Mouse (Mus musculus) lung, embryonic 16.5 days (tissue): ENCODE measurements at regions not wholly inside any gene's neighbourhood (a gene's known extent, or its start where the extent isn't known, plus 50 kb on each side); places are given as distances from the start of the nearest gene placed in this dataset.

Experiments used
- ATAC-seq: fragments of 200-750 bp; cut with Nextera tagmentation; 2 replicates; pipeline ENCODE4 v1.8.0; 2017; ENCODE audit warnings: low read depth, mild to moderate bottlenecking, moderate library complexity
- H3K27ac ChIP-seq: fragments of 300-500 bp; sonication (generic); 2 replicates; pipeline ENCODE4 v1.5.1; 2014; ENCODE audit warnings: mild to moderate bottlenecking, control low read depth, low read length
- H3K27me3 ChIP-seq: fragments of 300-500 bp; sonication (generic); 2 replicates; pipeline ENCODE4 v1.6.1; 2014; ENCODE audit warnings: low read depth, low read length, mixed read lengths; ENCODE audit not compliant: control insufficient read depth, insufficient read depth
- H3K36me3 ChIP-seq: fragments of 300-500 bp; sonication (generic); 2 replicates; pipeline ENCODE4 v1.6.1; 2014; ENCODE audit warnings: low read length; ENCODE audit not compliant: control insufficient read depth, insufficient read depth
- H3K4me1 ChIP-seq: fragments of 300-500 bp; sonication (generic); replicated peaks from 2 replicates; pipeline ENCODE4 v1.6.1; 2014; ENCODE audit warnings: low read length, mixed read lengths; ENCODE audit not compliant: control insufficient read depth, insufficient read depth
- H3K4me2 ChIP-seq: fragments of 300-500 bp; sonication (generic); 2 replicates; pipeline ENCODE4 v1.6.1; 2014; ENCODE audit warnings: low read depth, low read length, control low read depth
- H3K4me3 ChIP-seq: fragments of 300-500 bp; sonication (generic); 2 replicates; pipeline ENCODE4 v1.5.1; 2014; ENCODE audit warnings: mild to moderate bottlenecking, low read length, control low read depth
- H3K9ac ChIP-seq: fragments of 300-500 bp; sonication (generic); 2 replicates; pipeline ENCODE4 v1.6.1; 2014; ENCODE audit warnings: low read length, control low read depth
- H3K9me3 ChIP-seq: fragments of 300-500 bp; sonication (generic); 2 replicates; pipeline ENCODE4 v1.6.1; 2016; ENCODE audit warnings: low read length; ENCODE audit not compliant: control insufficient read depth
- WGBS: fragments of 180-500 bp; shearing (Covaris S2); extraction: QIAGEN DNeasy Blood & Tissue Kit; methylation state at CpG from one replicate; pipeline ENCODE4 v1.1.7; 2014; 5-methylcytosine and 5-hydroxymethylcytosine counted together

DNA sequence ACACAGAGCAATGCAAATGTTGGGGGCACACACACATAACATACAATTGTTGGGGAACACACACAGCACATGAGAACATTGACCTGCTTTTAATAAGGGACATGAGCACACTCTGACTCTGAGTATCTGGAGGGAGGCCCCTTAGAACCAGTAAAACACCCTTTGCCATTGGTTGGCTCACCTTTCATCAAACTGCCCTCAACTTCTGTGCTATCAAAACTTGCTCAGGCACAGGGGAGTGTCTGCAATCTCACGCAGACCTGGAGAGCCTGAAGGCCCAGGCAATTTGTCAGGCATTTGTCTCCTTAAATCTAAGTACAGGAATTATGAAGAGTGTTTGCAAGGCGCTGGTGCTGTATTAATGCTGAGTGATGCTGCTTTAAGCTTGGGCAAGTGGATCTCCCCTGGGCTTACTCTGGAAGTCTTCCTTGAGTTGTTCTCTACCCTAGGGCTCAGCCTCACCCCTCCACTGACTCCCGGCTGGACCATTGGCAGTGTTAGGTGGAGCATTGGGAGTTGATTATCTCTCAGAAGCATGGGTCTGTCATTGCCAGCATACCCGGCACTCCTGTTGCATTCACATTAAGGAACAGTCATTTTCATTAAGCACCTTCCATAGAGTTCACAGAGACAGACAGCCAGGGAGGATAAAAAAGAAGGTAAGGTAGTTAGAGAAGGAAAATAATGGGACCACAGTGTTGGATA, 235.7 kb upstream of the Runx1 start:
- Histone ChIP-seq H3K9ac (no peak overlapping the region), H3K27ac (no peak overlapping the region), H3K27me3 (no peaks in the 10 kb centered on the region), H3K4me2 (no peak overlapping the region), H3K4me3 (no peak overlapping the region), H3K4me1 (no peaks in the 10 kb centered on the region), H3K9me3 (no peaks in the 10 kb centered on the region), H3K36me3 (no peaks in the 10 kb centered on the region)
- no peak for ATAC-seq
- WGBS: 60% methylated on average over 4 of the region's 4 CpGs

DNA sequence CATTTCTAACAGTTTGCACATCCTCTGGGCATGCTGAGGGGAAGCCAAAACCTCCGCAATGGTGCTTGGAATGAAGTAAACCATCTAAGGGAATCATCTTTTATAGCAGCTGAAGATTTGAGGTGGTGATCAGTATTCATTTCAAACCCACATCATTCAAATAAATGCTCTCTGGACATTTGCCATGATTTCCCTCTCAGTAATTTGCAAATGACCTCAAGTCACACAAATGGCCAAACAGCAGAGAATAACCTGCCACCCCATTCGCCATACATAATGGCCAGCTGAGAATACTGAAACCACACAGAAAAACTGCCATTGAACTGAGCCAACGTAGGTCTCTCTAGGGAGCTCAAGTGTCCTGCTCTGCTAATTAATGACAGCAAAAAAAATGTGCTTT, 230.3 kb upstream of the Runx1 start:
- H3K9ac ChIP-seq: no peak overlapping the region
- WGBS: 54% methylated on average over 3 of the region's 3 CpGs
- no peak overlapping the region for H3K4me2 ChIP-seq
- H3K27ac ChIP-seq: no peak overlapping the region
- no peaks in the 10 kb centered on the region for H3K27me3 ChIP-seq
- H3K36me3 ChIP-seq: no peaks in the 10 kb centered on the region
- no peak for ATAC-seq
- no peak overlapping the region for H3K4me3 ChIP-seq
- H3K9me3 ChIP-seq: no peaks in the 10 kb centered on the region
- H3K4me1 ChIP-seq: no peaks in the 10 kb centered on the region

DNA sequence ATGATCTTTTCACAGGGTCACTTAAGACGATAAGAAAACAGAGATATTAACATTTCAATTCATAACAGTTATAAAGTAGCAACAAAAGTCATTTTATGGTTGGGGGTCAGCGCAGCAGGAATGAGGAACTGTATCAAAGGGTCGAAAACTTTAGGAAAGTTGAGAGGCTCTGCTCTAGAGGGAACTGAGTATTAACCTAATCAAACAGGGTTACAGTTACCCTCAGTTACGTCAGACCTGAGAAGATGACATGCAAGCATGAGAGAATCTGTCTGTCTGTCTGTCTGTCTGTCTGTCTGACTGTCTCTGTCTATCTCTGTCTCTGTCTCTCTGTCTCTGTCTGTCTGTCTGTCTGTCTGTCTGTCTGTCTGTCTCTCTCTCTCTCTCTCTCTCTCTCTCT, 229.6 kb upstream of the Runx1 start:
- no peak for ATAC-seq

DNA sequence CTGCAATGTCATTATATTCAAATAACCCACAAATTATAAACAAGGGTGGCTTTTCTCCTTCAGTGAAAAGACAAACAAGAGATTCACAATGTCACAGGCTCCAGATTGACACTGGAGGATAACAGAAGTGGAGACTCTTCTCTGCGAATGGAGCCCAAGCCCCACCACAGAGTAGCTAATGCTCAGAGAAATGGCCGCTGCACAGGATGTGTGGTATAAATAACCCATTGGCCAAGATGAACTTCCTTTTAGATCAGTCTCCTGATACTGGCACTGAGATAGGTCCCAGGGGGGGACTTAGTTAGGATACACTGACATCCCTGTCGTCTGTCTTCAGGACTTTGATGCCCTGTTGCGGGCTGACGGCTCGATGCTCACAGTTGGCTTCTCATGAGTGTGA, 225.3 kb upstream of the Runx1 start:
- no peak overlapping the region for H3K4me2 ChIP-seq
- H3K27ac ChIP-seq: no peak overlapping the region
- no peak overlapping the region for H3K9ac ChIP-seq
- H3K4me1 ChIP-seq: 0 out of 2 replicates have a peak, but pooled peaks cover 2% of the 10 kb centered on the region
- no peaks in the 10 kb centered on the region for H3K27me3 ChIP-seq
- ATAC-seq: no peak
- no peak overlapping the region for H3K4me3 ChIP-seq
- no peaks in the 10 kb centered on the region for H3K36me3 ChIP-seq
- 70% methylated on average over 6 of the region's 6 CpGs for WGBS
- H3K9me3 ChIP-seq: no peaks in the 10 kb centered on the region

More for the DNA sequence above, 229.6 kb upstream of the Runx1 start:
- no peak overlapping the region for H3K9ac ChIP-seq
- H3K4me3 ChIP-seq: no peak overlapping the region
- H3K36me3 ChIP-seq: no peaks in the 10 kb centered on the region
- WGBS: 76% methylated on average over 4 of the region's 4 CpGs
- H3K4me1 ChIP-seq: 0 out of 2 replicates have a peak, but pooled peaks cover 2% of the 10 kb centered on the region
- H3K27ac ChIP-seq: no peak overlapping the region
- H3K27me3 ChIP-seq: no peaks in the 10 kb centered on the region
- no peaks in the 10 kb centered on the region for H3K9me3 ChIP-seq
- H3K4me2 ChIP-seq: no peak overlapping the region

DNA sequence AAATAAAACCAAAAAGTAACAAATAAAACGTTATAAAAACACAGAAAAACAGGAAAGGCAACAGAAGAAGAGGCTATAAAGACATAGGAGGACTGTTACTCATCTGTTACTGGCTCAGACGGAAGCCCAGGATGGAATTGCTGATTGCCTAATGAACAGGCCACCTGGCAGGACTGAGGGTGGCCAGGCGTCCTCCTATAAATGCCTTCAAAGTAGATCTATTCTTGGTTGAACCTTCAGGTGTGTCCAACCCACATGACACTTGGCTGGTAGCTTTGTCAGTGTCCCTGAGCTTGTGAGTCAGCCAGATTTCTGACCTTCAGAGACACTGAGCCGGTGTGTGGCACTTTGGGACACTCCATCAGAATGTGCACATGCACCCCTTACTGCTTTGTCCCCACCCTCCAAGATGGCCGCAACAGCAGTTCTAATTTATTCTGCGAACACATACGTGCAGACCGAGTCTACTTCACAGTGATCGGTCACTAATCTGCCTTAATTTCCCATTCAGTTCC, 222.5 kb upstream of the Runx1 start:
- no peak for ATAC-seq
- 83% methylated on average over 9 of the region's 9 CpGs for WGBS

DNA sequence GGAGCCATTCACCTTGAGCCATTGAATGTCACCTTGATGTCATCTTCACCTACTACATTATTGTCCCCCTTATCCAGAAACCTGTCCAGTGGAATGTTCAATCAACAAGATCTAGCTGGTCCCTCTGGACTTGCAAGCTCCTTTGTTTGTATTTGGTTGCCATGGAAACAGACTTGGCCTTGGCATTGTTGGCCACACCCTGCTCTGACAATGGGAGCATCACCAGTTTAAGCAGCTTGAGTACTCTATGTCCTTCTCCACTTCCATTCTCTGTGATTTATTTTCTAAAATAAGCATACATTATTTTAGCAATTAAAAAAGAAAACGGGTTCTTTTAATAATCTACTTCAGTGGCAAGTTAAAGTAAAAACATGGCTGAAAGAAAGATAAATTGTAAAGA, 221.6 kb upstream of the Runx1 start:
- no peak overlapping the region for H3K4me3 ChIP-seq
- no peak overlapping the region for H3K27ac ChIP-seq
- peaks cover 12% of the 10 kb centered on the region for H3K4me1 ChIP-seq
- 78% methylated on average over 1 of the region's 1 CpGs for WGBS
- ATAC-seq: no peak
- H3K27me3 ChIP-seq: no peaks in the 10 kb centered on the region
- no peak overlapping the region for H3K9ac ChIP-seq
- no peaks in the 10 kb centered on the region for H3K9me3 ChIP-seq
- no peaks in the 10 kb centered on the region for H3K36me3 ChIP-seq
- H3K4me2 ChIP-seq: no peak overlapping the region

More for the DNA sequence above, 222.5 kb upstream of the Runx1 start:
- Histone ChIP-seq H3K27ac (no peak overlapping the region), H3K9me3 (no peaks in the 10 kb centered on the region), H3K4me3 (no peak overlapping the region), H3K4me2 (no peak overlapping the region), H3K9ac (no peak overlapping the region), H3K4me1 (peaks cover 4% of the 10 kb centered on the region), H3K27me3 (no peaks in the 10 kb centered on the region), H3K36me3 (no peaks in the 10 kb centered on the region)

DNA sequence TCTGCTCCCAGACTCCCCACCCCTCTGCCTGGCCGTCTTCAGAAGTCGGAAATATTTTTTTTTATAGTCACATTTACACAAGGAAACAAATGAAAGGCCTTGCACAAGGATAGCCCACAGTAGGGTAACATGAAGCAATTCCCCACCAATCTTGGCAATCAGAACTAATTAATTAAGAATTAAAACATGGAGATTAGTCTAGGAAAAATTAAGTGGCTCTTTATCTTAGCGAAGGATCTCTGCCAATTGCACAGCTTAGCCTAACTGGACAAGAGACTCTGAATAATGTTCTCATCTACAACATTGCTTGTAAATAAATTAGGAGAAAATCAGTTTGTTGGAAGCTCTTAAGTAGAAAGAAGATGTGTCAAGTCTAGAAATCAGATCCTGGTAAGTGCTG, 220.3 kb upstream of the Runx1 start:
- H3K4me2 ChIP-seq: no peak overlapping the region
- H3K27ac ChIP-seq: no peak overlapping the region

DNA sequence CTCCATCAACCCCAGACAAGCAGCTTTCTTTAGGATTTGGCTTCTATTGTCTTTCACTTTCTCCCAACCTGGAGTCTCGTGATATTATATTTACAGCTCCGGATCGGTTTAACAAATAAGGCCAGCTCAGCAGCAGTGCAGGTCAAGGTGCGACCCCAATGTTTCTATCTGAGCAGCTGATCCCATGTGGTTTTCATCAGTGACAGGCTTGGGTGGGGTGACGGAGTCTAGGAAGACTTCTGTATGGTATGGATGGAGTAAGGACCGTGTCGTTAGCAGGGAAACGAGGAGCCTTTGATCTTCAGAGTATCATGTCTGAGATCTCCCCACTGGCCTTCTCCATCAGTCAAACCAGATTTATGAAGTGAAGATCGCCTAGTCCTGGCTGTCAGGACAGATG, 217.4 kb upstream of the Runx1 start:
- Histone ChIP-seq H3K36me3 (no peaks in the 10 kb centered on the region), H3K9me3 (no peaks in the 10 kb centered on the region), H3K4me2 (peak overlapping the region; percentile 3; the same call in 1 of the 2 replicates), H3K27ac (no peak overlapping the region), H3K9ac (no peak overlapping the region), H3K4me3 (no peak overlapping the region), H3K4me1 (peaks cover 12% of the 10 kb centered on the region), H3K27me3 (no peaks in the 10 kb centered on the region)
- peak; percentile 68 for ATAC-seq
- 21% methylated on average over 9 of the region's 9 CpGs for WGBS

More for the DNA sequence above, 220.3 kb upstream of the Runx1 start:
- Histone ChIP-seq H3K27me3 (no peaks in the 10 kb centered on the region), H3K9me3 (no peaks in the 10 kb centered on the region), H3K36me3 (no peaks in the 10 kb centered on the region), H3K4me3 (no peak overlapping the region), H3K9ac (no peak overlapping the region), H3K4me1 (peaks cover 15% of the 10 kb centered on the region)
- ATAC-seq: no peak
- 73% methylated on average over 3 of the region's 3 CpGs for whole genome bisulfite sequencing

DNA sequence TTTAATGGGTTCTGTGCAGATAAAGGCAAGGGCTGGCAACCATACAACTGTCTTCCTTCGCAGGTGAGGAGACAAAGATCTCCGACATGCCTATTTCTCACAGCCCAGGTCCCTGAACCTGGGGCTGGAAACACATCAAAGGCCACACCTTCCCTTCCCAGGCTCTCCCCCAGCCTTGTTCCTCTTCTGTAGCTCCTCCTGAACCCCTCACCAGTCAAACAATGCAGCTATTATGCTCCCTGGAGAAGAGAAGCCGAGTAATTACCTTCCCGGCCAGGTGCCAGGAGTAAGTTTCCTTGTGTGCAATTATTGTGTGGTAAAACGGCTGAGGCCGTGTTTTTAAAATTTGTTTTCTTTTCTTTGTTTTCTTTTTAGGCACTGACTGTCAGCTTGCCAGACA, 217.0 kb upstream of the Runx1 start:
- H3K27me3 ChIP-seq: no peaks in the 10 kb centered on the region
- H3K9me3 ChIP-seq: no peaks in the 10 kb centered on the region
- H3K4me2 ChIP-seq: peak overlapping the region; percentile 3
- H3K4me1 ChIP-seq: peaks cover 12% of the 10 kb centered on the region
- no peak overlapping the region for H3K4me3 ChIP-seq
- ATAC-seq: peak; percentile 55; the same call in 1 of the 2 replicates
- no peaks in the 10 kb centered on the region for H3K36me3 ChIP-seq
- WGBS: 11% methylated on average over 6 of the region's 6 CpGs
- H3K27ac ChIP-seq: no peak overlapping the region
- H3K9ac ChIP-seq: no peak overlapping the region
